Mouse (Mus musculus): Measurements from ENCODE around the gene Jmjd1c.

GRCm38 (mm10) chr10:67189057-67189456 is 93.1 kb downstream of the Jmjd1c start:
- TF ChIP-seq CTCF (IDR thresholded peaks at IDR 0.05; ENCODE audit: low read depth, low read length) = no peak
- no peak for TF ChIP-seq POLR2A (IDR thresholded peaks at IDR 0.05; ENCODE audit: extremely low read depth, insufficient read depth, low read length)
